Mouse (Mus musculus): ENCODE measurements around the gene Myo5c.
A peak's percentile ranks its signal among the peaks of the same experiment; 100 is the strongest.

The Myo5c gene

GRCm38 (mm10) chr9:75322099-75322885, 90.5 kb downstream of the Myo5c start:
- peak; percentile 48 to 54 for DNase-seq (ENCODE audit: low spot score in 2 of 2)

- no peak for DNase-seq (ENCODE audit: low spot score in 2 of 2)
Measured at GRCm38 (mm10) chr9:75328047-75328446, 96.2 kb downstream of the Myo5c start.

- peak; percentile 75 to 79 for DNase-seq (ENCODE audit: low spot score in 2 of 2)
Measured at GRCm38 (mm10) chr9:75330821-75331220, 99.0 kb downstream of the Myo5c start.

GRCm38 (mm10) chr9:75334440-75334839, 102.6 kb downstream of the Myo5c start:
- no peak for DNase-seq (ENCODE audit: low spot score in 2 of 2)

- peak; percentile 72 to 83 for DNase-seq (ENCODE audit: low spot score in 2 of 2)
Measured at GRCm38 (mm10) chr9:75338016-75338415, 106.2 kb downstream of the Myo5c start.

- DNase-seq (ENCODE audit: low spot score in 2 of 2), result no peak
Measured at GRCm38 (mm10) chr9:75342433-75342832, 110.6 kb downstream of the Myo5c start.

- no peak for DNase-seq (ENCODE audit: low spot score in 2 of 2)
Measured at GRCm38 (mm10) chr9:75347458-75347857, 115.6 kb downstream of the Myo5c start, which contains the start of gene Bcl2l10. TSS of gene Bcl2l10 (plus strand) at chr9:75347758.

- no peak for DNase-seq (ENCODE audit: low spot score in 2 of 2)
Measured at GRCm38 (mm10) chr9:75348066-75348465, 116.2 kb downstream of the Myo5c start.

GRCm38 (mm10) chr9:75348641-75349040, 116.8 kb downstream of the Myo5c start:
- no peak for DNase-seq (ENCODE audit: low spot score in 2 of 2)

GRCm38 (mm10) chr9:75353094-75353493, 121.3 kb downstream of the Myo5c start:
- peak in 1 of 2 experiments; percentile 54 for DNase-seq (ENCODE audit: low spot score in 2 of 2)
